Mouse (Mus musculus) kidney, embryonic 14.5 days (tissue): ENCODE results near the gene Med26. TPM values are rescaled to one million over a fixed set of nuclear protein-coding genes. Genes with fewer than 3 reads are reported as not detected.

Source experiments
- ATAC-seq: fragments of 200-750 bp; cut with Nextera tagmentation; 2 replicates; pipeline ENCODE4 v1.8.0; 2017; ENCODE audit warnings: moderate number of reproducible peaks, mild to moderate bottlenecking, moderate TSS enrichment, moderate library complexity; ENCODE audit not compliant: low FRiP score, low TSS enrichment
- H3K27ac ChIP-seq: fragments of 300-500 bp; sonication (generic); 2 replicates; pipeline ENCODE4 v1.5.1; 2014; ENCODE audit warnings: low read depth, mild to moderate bottlenecking, low read length, moderate library complexity, mixed read lengths
- H3K27me3 ChIP-seq: fragments of 300-500 bp; sonication (generic); 2 replicates; pipeline ENCODE4 v1.6.1; 2014; ENCODE audit warnings: mild to moderate bottlenecking, low read length; ENCODE audit not compliant: control insufficient read depth, insufficient read depth
- H3K36me3 ChIP-seq: fragments of 300-500 bp; sonication (generic); 2 replicates; pipeline ENCODE4 v1.6.1; 2014; ENCODE audit warnings: low read length, mixed read lengths; ENCODE audit not compliant: control insufficient read depth, insufficient read depth
- H3K4me1 ChIP-seq: fragments of 300-500 bp; sonication (generic); 2 replicates; pipeline ENCODE4 v1.6.1; 2014; ENCODE audit warnings: low read length, mixed read lengths; ENCODE audit not compliant: control insufficient read depth, insufficient read depth
- H3K4me2 ChIP-seq: fragments of 300-500 bp; sonication (generic); replicated peaks from 2 replicates; pipeline ENCODE4 v1.6.1; 2014; ENCODE audit warnings: low read depth, mild to moderate bottlenecking, low read length
- H3K4me3 ChIP-seq: fragments of 300-500 bp; sonication (generic); 2 replicates; pipeline ENCODE4 v1.5.1; 2014; ENCODE audit warnings: mild to moderate bottlenecking, low read length
- H3K9ac ChIP-seq: fragments of 300-500 bp; sonication (generic); 2 replicates; pipeline ENCODE4 v1.6.1; 2014; ENCODE audit warnings: low read depth, mild to moderate bottlenecking, low read length, moderate library complexity
- H3K9me3 ChIP-seq: fragments of 300-500 bp; sonication (generic); 2 replicates; pipeline ENCODE4 v1.6.1; 2016; ENCODE audit warnings: low read length; ENCODE audit not compliant: control insufficient read depth
- WGBS: fragments of 180-500 bp; shearing (Covaris S2); extraction: QIAGEN DNeasy Blood & Tissue Kit; methylation state at CpG from one replicate; pipeline ENCODE4 v1.1.7; 2014; 5-methylcytosine and 5-hydroxymethylcytosine counted together
- polyA plus RNA-seq: library from polyadenylated mRNA; unstranded; fragments of >200 nt; fragmentation: Nextera tagmentation; extraction: Ambion mirVana; gene quantifications from 2 replicates; pipeline ENCODE4 v1.2.1, GENCODE M21; 2014

The Med26 gene
- polyA plus RNA-seq, 1 experiment from 2014 or later, result 15.8 TPM

DNA sequence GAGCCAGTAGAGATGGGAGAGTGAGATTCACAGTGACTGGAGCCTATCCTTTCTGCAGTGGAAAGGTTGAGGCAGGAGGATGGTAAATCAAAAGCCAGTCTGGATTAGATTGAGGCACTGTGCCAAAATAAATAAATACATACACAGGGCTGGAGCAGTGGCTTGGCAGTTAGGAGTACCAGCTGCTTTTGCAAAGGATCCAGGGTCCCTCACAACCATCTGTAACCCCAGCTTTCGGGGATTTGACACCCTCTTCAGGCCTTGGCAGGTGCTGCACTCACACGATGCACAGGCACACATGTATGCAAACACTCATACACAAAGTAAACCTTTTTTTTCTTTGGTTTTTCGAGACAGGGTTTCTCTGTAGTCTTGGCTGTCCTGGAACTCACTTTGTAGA, 29.2 kb upstream of the Med26 start:
- no peaks in the 10 kb centered on the region for H3K9me3 ChIP-seq
- no peaks in the 10 kb centered on the region for H3K36me3 ChIP-seq
- H3K4me2 ChIP-seq, result no peak overlapping the region
- peaks cover 8% of the 10 kb centered on the region; the same call in 1 of the 2 replicates for H3K4me1 ChIP-seq
- H3K27ac ChIP-seq, result no peak overlapping the region
- H3K9ac ChIP-seq, result no peak overlapping the region
- no peaks in the 10 kb centered on the region for H3K27me3 ChIP-seq
- 86% methylated on average over 3 of the region's 3 CpGs for WGBS
- ATAC-seq, result no peak
- no peak overlapping the region for H3K4me3 ChIP-seq

DNA sequence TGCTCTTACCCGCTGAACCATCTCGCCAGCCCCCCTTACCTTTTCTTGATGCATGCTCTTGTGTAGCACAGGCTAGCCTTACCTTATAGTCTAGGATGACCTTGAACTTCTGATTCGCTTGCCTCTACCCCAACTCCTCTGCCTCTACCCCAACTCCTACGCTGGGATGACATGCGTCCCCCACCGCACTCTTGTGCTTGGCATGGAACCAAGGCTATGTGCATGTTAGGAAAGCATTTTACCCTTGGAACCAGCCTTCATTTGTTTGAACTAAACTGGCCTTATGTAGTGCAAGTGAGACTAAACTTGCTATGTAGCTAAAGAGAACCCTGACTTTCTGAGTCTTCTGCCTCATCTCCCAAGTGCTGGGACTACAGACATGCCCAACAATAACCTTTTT, 27.8 kb upstream of the Med26 start:
- H3K4me1 ChIP-seq, result peaks cover 9% of the 10 kb centered on the region; the same call in 1 of the 2 replicates
- H3K4me2 ChIP-seq, result no peak overlapping the region
- H3K9ac ChIP-seq, result no peak overlapping the region
- no peak for ATAC-seq
- H3K27me3 ChIP-seq, result no peaks in the 10 kb centered on the region
- H3K9me3 ChIP-seq, result no peaks in the 10 kb centered on the region
- no peak overlapping the region for H3K4me3 ChIP-seq
- H3K27ac ChIP-seq, result no peak overlapping the region
- no peaks in the 10 kb centered on the region for H3K36me3 ChIP-seq
- WGBS, result 94% methylated on average over 6 of the region's 6 CpGs

- H3K4me1 ChIP-seq, result peaks cover 19% of the 10 kb centered on the region
- no peak overlapping the region for H3K9ac ChIP-seq
- H3K4me2 ChIP-seq, result no peak overlapping the region; the same call in 1 of the 2 replicates
- no peak for ATAC-seq
- no peaks in the 10 kb centered on the region for H3K9me3 ChIP-seq
- 89% methylated on average over 6 of the region's 6 CpGs for WGBS
- no peak overlapping the region for H3K27ac ChIP-seq
- no peak overlapping the region for H3K4me3 ChIP-seq
- peaks cover 9% of the 10 kb centered on the region for H3K36me3 ChIP-seq
- no peaks in the 10 kb centered on the region for H3K27me3 ChIP-seq
Measured at GRCm38 (mm10) chr8:72573450-72573849, 25.4 kb upstream of the Med26 start.

DNA sequence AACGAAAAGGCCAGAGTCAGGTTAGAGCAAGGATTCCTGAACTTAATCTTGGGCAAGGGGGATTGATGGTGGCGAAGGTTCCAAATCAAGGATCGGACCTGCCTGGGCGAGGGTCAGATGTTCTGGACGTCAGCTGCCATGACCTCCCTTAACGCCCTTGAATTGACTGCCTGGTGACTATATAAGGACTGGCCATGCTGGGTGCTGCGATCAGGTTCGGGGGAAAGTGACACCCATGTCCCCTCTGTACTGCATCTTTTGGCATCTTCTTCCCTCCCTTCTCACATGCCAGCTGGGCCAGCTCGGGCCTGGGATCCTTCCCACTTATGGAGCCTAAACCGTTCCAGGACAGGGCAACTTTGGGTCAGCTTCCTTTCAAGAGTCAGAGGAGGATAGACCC, 24.4 kb upstream of the Med26 start:
- no peaks in the 10 kb centered on the region for H3K27me3 ChIP-seq
- H3K4me1 ChIP-seq, result peaks cover 19% of the 10 kb centered on the region
- peaks cover 18% of the 10 kb centered on the region for H3K36me3 ChIP-seq
- no peak for ATAC-seq
- H3K4me3 ChIP-seq, result peak overlapping the region; percentile 56
- H3K27ac ChIP-seq, result no peak overlapping the region
- no peaks in the 10 kb centered on the region for H3K9me3 ChIP-seq
- 4% methylated on average over 10 of the region's 10 CpGs for WGBS
- H3K9ac ChIP-seq, result peak overlapping the region; percentile 56
- H3K4me2 ChIP-seq, result peak overlapping the region; percentile 94

- under 1% methylated on average over 45 of the region's 45 CpGs for WGBS
- ATAC-seq, result peak; percentile 16; the same call in 1 of the 2 replicates
Measured at GRCm38 (mm10) chr8:72571611-72572473, 23.8 kb upstream of the Med26 start, which contains the start of gene Tmem38a. Gene Tmem38a (plus strand): TSS chr8:72572055.

DNA sequence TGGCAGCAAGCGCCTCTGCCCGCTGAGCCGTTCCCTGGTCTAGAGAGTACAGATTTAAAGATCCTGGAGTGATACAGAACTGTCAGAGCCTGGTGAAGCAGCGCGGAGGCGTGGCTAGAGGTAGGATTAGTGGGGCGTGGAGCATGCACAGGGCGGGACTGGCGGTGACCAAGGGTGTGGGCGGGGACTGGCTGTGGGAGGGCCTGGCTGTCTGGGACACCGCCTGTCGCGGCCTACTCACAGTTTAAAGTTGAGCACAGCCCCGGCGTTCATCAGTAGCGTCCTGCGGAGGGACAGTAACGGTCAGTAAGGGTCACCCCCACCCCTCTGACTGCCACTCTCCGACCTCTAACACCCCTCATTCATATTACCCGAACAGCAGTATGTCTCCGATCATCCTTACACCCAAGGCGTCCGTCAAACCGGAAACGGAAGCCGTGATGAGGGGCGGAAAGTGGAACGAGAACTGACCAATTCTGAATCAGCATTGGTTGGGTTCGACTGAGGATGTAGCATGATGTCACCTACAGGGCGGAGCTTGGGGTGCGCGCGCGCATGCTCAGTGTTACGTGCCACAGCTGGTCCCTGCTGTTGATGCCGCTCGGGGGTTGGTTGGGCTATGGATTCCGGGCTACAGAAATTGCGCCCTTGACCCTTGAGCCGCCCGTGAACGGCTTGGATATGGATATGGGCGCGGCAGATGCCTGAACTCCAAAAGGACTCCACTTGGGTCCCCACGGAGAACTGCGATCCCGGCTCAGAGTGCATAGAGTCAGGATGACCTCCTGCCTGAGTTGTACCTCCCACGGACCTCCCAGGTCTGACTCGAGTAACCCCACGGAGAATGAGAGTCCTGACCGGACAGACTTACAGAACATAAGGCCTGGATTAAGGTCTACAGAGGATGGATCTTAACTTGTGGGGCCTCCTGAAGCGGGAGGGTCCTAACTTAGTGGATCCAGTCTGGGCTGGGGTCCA, 22.9 kb upstream of the Med26 start, which contains the start of gene Smim7:
Gene Smim7 (minus strand): TSS at position 456 of the 978 bp plus-strand sequence.
- Histone ChIP-seq H3K36me3 (peaks cover 34% of the 10 kb centered on the region), H3K9me3 (no peaks in the 10 kb centered on the region), H3K4me3 (peak within 1 kb of the TSS; percentile 56), H3K9ac (peak within 1 kb of the TSS; percentile 62), H3K27ac (peak within 1 kb of the TSS; percentile 90), H3K27me3 (no peaks in the 10 kb centered on the region), H3K4me1 (peaks cover 19% of the 10 kb centered on the region), H3K4me2 (peak within 1 kb of the TSS; percentile 94)
- under 1% methylated on average over 52 of the region's 52 CpGs for WGBS
- ATAC-seq, result peak; percentile 97

More at GRCm38 (mm10) chr8:72571611-72572473, 23.8 kb upstream of the Med26 start, which contains the start of gene Tmem38a:
- no peaks in the 10 kb centered on the region for H3K9me3 ChIP-seq
- H3K4me1 ChIP-seq, result peaks cover 19% of the 10 kb centered on the region
- peak within 1 kb of the TSS; percentile 90 for H3K27ac ChIP-seq
- H3K27me3 ChIP-seq, result no peaks in the 10 kb centered on the region
- H3K4me2 ChIP-seq, result peak within 1 kb of the TSS; percentile 94
- peaks cover 25% of the 10 kb centered on the region for H3K36me3 ChIP-seq
- peak within 1 kb of the TSS; percentile 62 for H3K9ac ChIP-seq
- peak within 1 kb of the TSS; percentile 56 for H3K4me3 ChIP-seq

GRCm38 (mm10) chr8:72565970-72566369, 17.9 kb upstream of the Med26 start:
- 97% methylated on average over 2 of the region's 2 CpGs for WGBS

GRCm38 (mm10) chr8:72561111-72561689, 13.1 kb upstream of the Med26 start:
- H3K4me3 ChIP-seq, result no peak overlapping the region
- H3K36me3 ChIP-seq, result peaks cover 29% of the 10 kb centered on the region
- WGBS, result 90% methylated on average over 1 of the region's 1 CpGs

More at GRCm38 (mm10) chr8:72565970-72566369, 17.9 kb upstream of the Med26 start:
- peaks cover 53% of the 10 kb centered on the region for H3K36me3 ChIP-seq
- H3K4me2 ChIP-seq, result no peak overlapping the region
- no peak overlapping the region for H3K27ac ChIP-seq
- H3K9me3 ChIP-seq, result no peaks in the 10 kb centered on the region
- no peaks in the 10 kb centered on the region for H3K27me3 ChIP-seq
- ATAC-seq, result no peak
- peaks cover 10% of the 10 kb centered on the region for H3K4me1 ChIP-seq
- no peak overlapping the region for H3K9ac ChIP-seq
- no peak overlapping the region for H3K4me3 ChIP-seq

More at GRCm38 (mm10) chr8:72561111-72561689, 13.1 kb upstream of the Med26 start:
- Histone ChIP-seq H3K9ac (no peak overlapping the region), H3K27me3 (no peaks in the 10 kb centered on the region), H3K9me3 (no peaks in the 10 kb centered on the region), H3K27ac (no peak overlapping the region), H3K4me2 (no peak overlapping the region), H3K4me1 (no peaks in the 10 kb centered on the region)
- ATAC-seq, result no peak
